Mouse (Mus musculus) gastrocnemius, postnatal 25 days (tissue): ENCODE data around the gene Serbp1. TPM values are rescaled to one million over a fixed set of nuclear protein-coding genes. Genes with fewer than 3 reads are reported as not detected.
A peak's percentile ranks its signal among the peaks of the same experiment; 100 is the strongest.

ENCODE experiments used
- DNase-seq: peaks from one replicate; pipeline ENCODE4 v3.0.0; 2022
- total RNA-seq, 2 experiments: library from RNA; stranded (reverse); gene quantifications; 1 replicate in 1 of 2; 2 replicates in 1 of 2; pipeline ENCODE4 v1.2.3; 2021

The Serbp1 gene
- total RNA-seq, 2 experiments from 2014 or later: 265 to 268 TPM

GRCm38 (mm10) chr6:67230950-67231349 lies 7.0 kb upstream of the Serbp1 start:
- DNase-seq: no peak

GRCm38 (mm10) chr6:67235649-67236048 lies 2.3 kb upstream of the Serbp1 start:
- no peak for DNase-seq

- no peak for DNase-seq
These were observed 1.3 kb upstream of the Serbp1 start for GRCm38 (mm10) chr6:67236491-67237234.

DNA sequence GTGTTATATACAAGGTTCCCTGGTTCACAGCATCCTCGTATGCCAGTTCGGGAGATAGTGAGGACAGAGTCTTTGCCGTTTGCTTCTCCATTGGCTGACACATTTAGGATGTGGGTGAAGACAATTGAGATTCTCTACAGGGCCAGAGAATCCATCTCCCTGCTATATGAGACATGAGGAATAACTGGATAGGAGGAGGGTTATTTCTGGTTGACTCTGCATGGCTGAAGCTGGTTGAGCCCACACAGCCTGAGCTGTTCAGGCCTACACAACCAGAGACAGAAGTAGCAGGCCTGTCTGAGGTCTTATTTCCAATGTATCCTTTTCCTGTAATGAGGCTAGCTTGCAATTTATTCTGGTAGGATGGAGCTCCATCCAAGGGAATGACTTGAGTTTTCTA lies 3.3 kb downstream of the Serbp1 start:
- DNase-seq: no peak

GRCm38 (mm10) chr6:67243765-67244420 lies 5.9 kb downstream of the Serbp1 start:
- DNase-seq: no peak

GRCm38 (mm10) chr6:67244451-67244850 lies 6.5 kb downstream of the Serbp1 start:
- no peak for DNase-seq

DNA sequence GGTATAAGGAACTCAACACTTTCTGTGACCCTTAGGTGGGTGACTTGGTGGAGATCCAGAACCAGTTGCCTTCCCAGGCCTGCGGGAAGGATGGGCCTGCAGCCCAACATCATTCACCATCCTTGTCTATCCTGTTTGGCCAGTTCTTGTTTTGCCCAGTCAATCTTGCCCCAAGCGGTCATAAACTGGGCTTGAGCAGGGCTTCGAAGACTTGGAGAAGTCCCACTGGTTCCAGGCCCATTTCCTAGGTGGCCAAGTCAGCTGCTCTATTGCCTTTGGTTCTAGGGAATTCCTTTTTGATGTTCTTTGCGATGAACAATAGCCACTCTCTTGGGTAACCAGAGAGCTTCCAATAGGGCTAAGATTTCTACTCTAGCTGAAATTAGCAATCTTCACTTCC lies 13.1 kb downstream of the Serbp1 start:
- no peak for DNase-seq

DNA sequence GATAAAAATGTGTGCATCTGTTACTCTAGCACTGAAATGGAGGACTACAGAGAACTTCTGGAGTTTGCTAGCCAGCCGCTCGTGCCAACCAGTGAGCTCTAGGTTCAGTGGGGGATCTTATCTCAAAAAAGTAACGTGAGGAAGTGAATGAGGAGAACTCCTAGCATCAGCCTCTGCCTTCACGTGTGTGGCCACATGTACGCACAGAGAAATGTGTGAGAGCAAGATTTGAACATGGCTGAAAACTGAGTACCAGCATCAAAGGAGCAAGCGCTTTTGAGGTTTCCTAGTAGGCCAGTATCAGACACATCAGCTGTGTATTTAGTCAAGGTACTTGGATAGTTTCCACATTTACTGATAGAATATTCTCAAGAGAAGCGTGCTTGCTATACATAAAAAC lies 27.0 kb downstream of the Serbp1 start:
- no peak for DNase-seq

DNA sequence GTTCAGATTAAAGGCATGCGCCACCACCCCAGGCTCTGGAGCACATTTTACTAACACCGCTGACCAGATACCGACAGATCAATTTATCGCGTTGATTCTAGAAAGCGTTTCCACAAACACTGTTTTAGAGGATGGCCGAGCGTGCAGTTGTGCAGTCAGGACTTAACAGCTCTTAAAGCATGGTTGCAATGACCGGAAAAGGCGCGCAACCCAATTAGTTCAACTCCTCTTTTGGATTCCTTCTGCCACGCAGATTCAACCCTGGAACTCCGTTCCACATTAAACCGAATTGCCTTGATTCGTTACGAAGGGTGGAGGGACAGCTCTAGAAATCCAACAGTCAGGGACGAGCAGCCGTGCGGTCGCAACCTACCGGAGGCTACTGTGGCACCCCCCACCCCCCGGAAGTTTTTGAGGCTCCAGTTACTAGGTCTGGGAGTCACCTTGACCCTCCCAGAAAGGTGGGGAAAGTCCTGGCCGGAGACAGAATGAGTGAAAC lies 28.2 kb downstream of the Serbp1 start:
- DNase-seq: no peak

GRCm38 (mm10) chr6:67266664-67267407 lies 28.9 kb downstream of the Serbp1 start:
- peak; percentile 97 for DNase-seq

DNA sequence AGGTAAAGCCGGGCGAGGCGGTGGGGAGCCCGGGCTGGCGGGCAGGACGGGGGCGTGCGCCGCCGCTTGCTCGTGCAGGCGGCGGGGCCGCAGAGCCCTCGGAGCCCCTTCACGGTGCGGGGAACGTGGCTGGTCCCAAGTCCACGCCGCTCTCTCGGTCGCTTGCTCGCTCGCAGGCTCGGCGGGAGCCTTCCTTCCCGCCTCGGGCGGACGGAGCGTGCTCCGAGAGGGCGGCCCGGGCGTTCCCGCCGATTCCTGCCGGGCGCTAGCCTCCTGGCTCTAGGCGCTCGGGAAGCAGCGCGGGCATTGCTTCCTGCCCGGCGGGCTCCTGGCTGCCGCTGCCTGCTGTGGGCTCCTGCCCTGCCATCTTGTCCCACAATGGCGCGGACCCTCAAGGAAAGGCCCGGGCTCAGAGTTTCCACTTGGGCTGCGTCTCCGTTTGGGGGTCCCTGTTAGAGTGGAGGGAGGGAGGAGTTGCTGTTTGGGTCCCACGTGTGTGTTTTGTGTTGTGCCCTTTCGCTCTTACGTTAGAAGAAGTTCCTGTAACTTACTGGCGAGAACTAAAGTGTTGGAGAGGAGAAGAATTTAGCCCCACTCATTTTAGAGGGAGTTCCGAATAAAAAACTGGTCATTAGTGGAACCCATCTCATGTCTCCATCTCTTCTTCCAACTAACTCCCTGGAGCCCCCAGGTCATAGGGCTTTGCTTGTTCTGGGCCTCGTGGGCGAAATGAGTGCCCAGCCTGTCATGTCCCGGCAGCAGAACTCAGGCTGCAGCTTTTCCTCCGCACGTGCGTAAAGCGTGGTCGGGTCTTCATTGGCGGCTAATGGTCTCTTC lies 29.6 kb downstream of the Serbp1 start:
- peak; percentile 39 for DNase-seq

DNA sequence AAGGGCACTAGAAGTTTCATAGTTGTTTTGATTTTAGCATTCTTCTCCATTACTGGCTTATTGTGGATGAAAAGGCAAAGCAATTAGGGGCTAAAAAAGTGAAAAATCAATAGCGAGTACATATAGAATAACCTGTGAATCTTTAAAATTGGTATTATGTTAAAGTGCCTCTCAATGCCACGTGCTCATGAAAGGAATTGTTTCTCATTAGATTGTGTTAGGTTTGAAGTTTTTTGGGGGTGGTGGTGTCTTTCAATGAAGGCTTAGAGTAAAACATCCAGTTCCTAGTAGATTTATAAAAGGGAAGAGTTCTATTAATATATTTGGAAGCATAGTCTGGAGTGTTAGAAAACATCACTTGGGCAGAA lies 30.3 kb downstream of the Serbp1 start:
- DNase-seq: no peak

- no peak for DNase-seq
These were observed 31.0 kb downstream of the Serbp1 start for GRCm38 (mm10) chr6:67268983-67269382.

DNA sequence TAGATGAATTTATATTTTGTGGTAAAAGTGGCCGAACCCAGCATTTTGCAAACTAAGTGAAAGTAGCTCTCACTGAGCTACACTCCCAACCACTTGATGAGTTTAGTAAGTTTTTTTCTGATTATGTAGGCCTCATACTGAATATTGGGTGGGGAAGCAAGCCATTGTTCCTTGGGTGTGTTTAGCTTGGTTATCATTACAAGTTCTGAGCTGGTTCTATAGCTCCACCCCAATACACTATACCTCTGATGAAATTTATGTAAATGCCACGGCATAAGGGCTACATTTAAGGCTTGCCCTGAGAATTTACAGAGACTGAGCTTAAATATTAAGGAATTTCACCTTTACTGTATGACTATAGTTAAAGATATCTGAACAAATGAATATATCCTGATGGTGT lies 31.5 kb downstream of the Serbp1 start:
- DNase-seq: no peak

DNA sequence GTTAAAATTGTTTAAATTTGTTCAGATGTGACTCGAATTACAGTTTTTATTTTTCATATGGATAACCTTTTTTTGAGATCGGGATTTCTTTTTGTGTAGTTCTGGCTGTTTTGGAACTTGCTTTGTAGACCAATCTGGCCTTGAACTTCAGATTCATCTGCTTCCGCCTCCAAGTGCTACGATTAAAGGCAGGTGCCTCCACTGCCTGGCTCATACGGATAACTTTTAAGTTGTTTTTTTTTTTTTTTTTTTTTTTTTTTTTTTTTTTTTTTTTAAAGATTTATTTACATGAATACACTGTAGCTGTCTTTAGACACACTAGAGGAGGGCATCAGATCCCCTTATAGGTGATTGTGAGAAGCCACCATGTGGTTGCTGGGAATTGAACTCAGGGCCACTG lies 40.0 kb downstream of the Serbp1 start:
- no peak for DNase-seq

- DNase-seq: no peak
These were observed 43.7 kb downstream of the Serbp1 start for GRCm38 (mm10) chr6:67281614-67282197.

DNA sequence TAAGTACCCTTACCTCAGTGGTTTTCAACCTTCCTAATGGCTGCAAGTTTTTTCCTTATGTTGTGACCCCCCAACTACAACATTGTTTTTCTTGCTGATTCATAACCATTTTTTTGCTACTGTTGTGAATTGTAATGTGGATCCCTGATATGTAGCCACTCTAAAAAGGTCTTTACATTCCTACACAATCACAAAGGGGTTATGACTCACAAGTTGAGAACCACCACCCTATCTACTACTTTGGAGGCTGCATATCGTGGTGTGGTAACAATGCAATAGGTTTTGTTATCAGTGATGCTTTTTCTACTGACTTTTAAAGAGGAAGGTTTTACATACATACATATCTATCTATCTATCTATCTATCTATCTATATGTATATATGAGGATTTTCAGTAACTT lies 44.9 kb downstream of the Serbp1 start:
- DNase-seq: no peak

- no peak for DNase-seq
These were observed 54.2 kb downstream of the Serbp1 start for GRCm38 (mm10) chr6:67292042-67292623.

GRCm38 (mm10) chr6:67296126-67296525 lies 58.1 kb downstream of the Serbp1 start:
- no peak for DNase-seq

GRCm38 (mm10) chr6:67298742-67299141 lies 60.8 kb downstream of the Serbp1 start:
- no peak for DNase-seq

- DNase-seq: no peak
These were observed 62.3 kb downstream of the Serbp1 start for GRCm38 (mm10) chr6:67300300-67300699.
